Mouse (Mus musculus) hindbrain, embryonic 11.5 days (tissue): ENCODE results near the gene Colq. TPM values are rescaled to one million over a fixed set of nuclear protein-coding genes. Genes with fewer than 3 reads are reported as not detected.

Experiments
- polyA plus RNA-seq: library from polyadenylated mRNA; unstranded; fragments of >200 nt; fragmentation: Nextera tagmentation; extraction: Ambion mirVana; gene quantifications from 2 replicates; pipeline ENCODE4 v1.2.1, GENCODE M21; 2014

Gene Colq
- polyA plus RNA-seq, 1 experiment from 2014 or later: not detected

Other genes with a start within 250 kb of the Colq start
- gene Sh3bp5, start 155.3 kb downstream of the Colq start, polyA plus RNA-seq: 13.6 and 17.3 TPM in 2 replicates
- 15.9 and 17.0 TPM in 2 replicates for gene Eaf1, start 96.9 kb downstream of the Colq start, polyA plus RNA-seq
- 86.9 and 87.1 TPM in 2 replicates for gene Mettl6, start 96.3 kb downstream of the Colq start, polyA plus RNA-seq
- 0.42 and 1.1 TPM in 2 replicates for gene Gm49387, start 49.5 kb upstream of the Colq start, polyA plus RNA-seq
- gene Btd, start 49.7 kb upstream of the Colq start, polyA plus RNA-seq: 17.5 and 18.4 TPM in 2 replicates
- gene Hacl1, start 49.9 kb upstream of the Colq start, polyA plus RNA-seq: 9.4 and 12.3 TPM in 2 replicates
- gene Ankrd28, start 239.3 kb upstream of the Colq start, polyA plus RNA-seq: 10.2 and 10.5 TPM in 2 replicates